Mouse (Mus musculus): ENCODE results near the gene Exo5.

DNA sequence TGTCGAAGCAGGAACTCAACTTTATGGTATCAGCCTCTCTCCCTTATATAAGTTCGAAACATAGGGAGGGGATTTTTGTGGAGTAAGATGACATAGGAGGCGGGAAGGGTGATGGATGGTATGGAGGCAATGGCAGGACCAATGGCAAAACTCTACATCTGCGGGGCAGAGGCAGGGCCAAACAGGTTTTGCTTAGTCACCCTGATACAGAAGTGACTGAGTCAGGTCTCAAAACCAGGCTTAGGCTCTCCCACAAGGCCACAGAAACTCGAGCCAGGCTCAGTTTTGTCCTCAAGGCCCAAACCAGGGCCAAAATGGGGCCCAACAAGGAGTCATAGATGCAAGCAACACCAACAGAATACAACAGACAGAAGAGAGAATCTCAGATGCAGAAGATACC lies 19.2 kb downstream of the Exo5 start:
- TF ChIP-seq CTCF (IDR thresholded peaks at IDR 0.05; ENCODE audit: low read depth, low read length), result no peak
- no peak for TF ChIP-seq POLR2A (IDR thresholded peaks at IDR 0.05; ENCODE audit: extremely low read depth, insufficient read depth, low read length)
